8 mouse cellular contexts compared by ENCODE assay signal in the genomic region with DNA sequence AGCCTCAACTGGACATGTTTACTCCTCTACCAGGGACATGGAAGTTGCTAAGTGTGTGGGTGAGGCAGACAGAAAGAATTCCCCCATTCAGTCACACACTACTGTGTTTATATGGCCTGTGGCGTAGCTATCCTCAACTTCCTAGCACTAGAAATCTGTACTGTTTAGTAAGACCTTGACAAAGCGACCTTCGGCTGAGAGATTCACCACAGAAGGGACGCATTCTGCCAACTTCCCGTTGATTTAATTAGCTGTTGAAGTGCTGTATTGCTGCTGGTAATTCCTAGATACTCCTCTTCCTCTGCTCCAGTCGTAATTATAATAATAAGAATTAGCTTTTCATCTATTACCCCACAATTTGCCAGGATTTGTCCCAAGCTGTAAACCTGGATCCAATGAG. TPM values are rescaled to one million over a fixed set of nuclear protein-coding genes. Genes with fewer than 3 reads are reported as not detected.
DNase-seq lines count a peak whose midpoint lies in the region; ATAC-seq and TF ChIP-seq lines count a peak whose summit lies in the region.

No protein-coding gene starts in this region.

- ATAC-seq in heart, embryonic 15.5 days (replicated peaks; ENCODE audit: insufficient number of reproducible peaks, insufficient read depth, low FRiP score, low read depth), result no peak
- no peak for ATAC-seq in hindbrain, embryonic 15.5 days (ENCODE audit: low FRiP score, low read depth)
- no peak for ATAC-seq in midbrain, embryonic 13.5 days
- ATAC-seq in megakaryocyte progenitor cell, adult 5-6 weeks (replicated peaks; ENCODE audit: poor library complexity), result no peak

- peaks cover 64% of the 10 kb centered on the region for H3K4me1 ChIP-seq in heart, embryonic 15.5 days (replicated peaks)
- H3K4me1 ChIP-seq in cortical plate, adult 2 months (ENCODE audit: control insufficient read depth, insufficient read depth, low read length), result peaks cover 10% of the 10 kb centered on the region
- peaks cover 81% of the 10 kb centered on the region for H3K4me1 ChIP-seq in hindbrain, embryonic 15.5 days (replicated peaks)
- peaks cover 87% of the 10 kb centered on the region for H3K4me1 ChIP-seq in midbrain, embryonic 13.5 days (replicated peaks)

- H3K27me3 ChIP-seq in heart, embryonic 15.5 days, result no peaks in the 10 kb centered on the region
- no peaks in the 10 kb centered on the region for H3K27me3 ChIP-seq in hindbrain, embryonic 15.5 days
- H3K27me3 ChIP-seq in midbrain, embryonic 13.5 days, result no peaks in the 10 kb centered on the region

- H3K4me2 ChIP-seq in heart, embryonic 15.5 days, result peak overlapping the region; percentile 90
- H3K4me2 ChIP-seq in hindbrain, embryonic 15.5 days, result peak overlapping the region; percentile 93
- H3K4me2 ChIP-seq in midbrain, embryonic 13.5 days (replicated peaks), result peak overlapping the region; percentile 79

- 32% methylated on average over 6 of the region's 6 CpGs for WGBS in heart, embryonic 15.5 days
- 19% methylated on average over 6 of the region's 6 CpGs for WGBS in hindbrain, embryonic 15.5 days
- 20% methylated on average over 6 of the region's 6 CpGs for WGBS in midbrain, embryonic 13.5 days

- H3K36me3 ChIP-seq in heart, embryonic 15.5 days, result no peaks in the 10 kb centered on the region
- no peaks in the 10 kb centered on the region for H3K36me3 ChIP-seq in hindbrain, embryonic 15.5 days
- H3K36me3 ChIP-seq in midbrain, embryonic 13.5 days, result peaks cover 15% of the 10 kb centered on the region; the same call in 1 of the 2 replicates

- peak overlapping the region; percentile 92 for H3K9ac ChIP-seq in heart, embryonic 15.5 days
- peak overlapping the region; percentile 52 for H3K9ac ChIP-seq in hindbrain, embryonic 15.5 days
- peak overlapping the region; percentile 92 for H3K9ac ChIP-seq in midbrain, embryonic 13.5 days (replicated peaks)

- H3K4me3 ChIP-seq in heart, embryonic 15.5 days, result peak overlapping the region; percentile 76
- H3K4me3 ChIP-seq in cortical plate, adult 2 months (ENCODE audit: insufficient read depth, low read length), result peak overlapping the region; percentile 50
- peak overlapping the region; percentile 65 for H3K4me3 ChIP-seq in hindbrain, embryonic 15.5 days
- H3K4me3 ChIP-seq in midbrain, embryonic 13.5 days (replicated peaks), result peak overlapping the region; percentile 62

- TF ChIP-seq POLR2A in cortical plate, adult 2 months (IDR thresholded peaks at IDR 0.05; ENCODE audit: extremely low read depth, insufficient read depth, low read length), result no peak

- no peak for DNase-seq in heart, postnatal 25 days (ENCODE audit: low spot score)
- DNase-seq in gastrocnemius, postnatal 36 days, result no peak
- DNase-seq in left cerebral cortex, adult 9 months (ENCODE audit: low spot score in 2 of 2), result no peak

- no peak for TF ChIP-seq CTCF in cortical plate, adult 2 months (IDR thresholded peaks at IDR 0.05; ENCODE audit: extremely low read depth, insufficient read depth, low read length)

- peak overlapping the region; percentile 46 for H3K27ac ChIP-seq in heart, embryonic 15.5 days
- no peak overlapping the region for H3K27ac ChIP-seq in cortical plate, adult 2 months (ENCODE audit: insufficient read depth, low read length)
- H3K27ac ChIP-seq in hindbrain, embryonic 15.5 days (replicated peaks), result 0 out of 2 replicates have a peak overlapping the region, but pooled peaks have one; percentile 12
- peak overlapping the region; percentile 9 for H3K27ac ChIP-seq in midbrain, embryonic 13.5 days

- H3K9me3 ChIP-seq in heart, embryonic 15.5 days (replicated peaks), result no peaks in the 10 kb centered on the region
- no peaks in the 10 kb centered on the region for H3K9me3 ChIP-seq in hindbrain, embryonic 15.5 days
- no peaks in the 10 kb centered on the region for H3K9me3 ChIP-seq in midbrain, embryonic 13.5 days

- intact Hi-C loops in heart, postnatal 25 days (cut with DNase I), result loop anchor here (5.0 kb wide), 1 partner anchor 51 kb away; no protein-coding TSS in a partner anchor
- intact Hi-C loops in gastrocnemius, postnatal 36 days (cut with DNase I), result no loop called here

RNA-seq across cellular contexts. Expression of a gene that starts 5.4 kb away (rescaled TPM):
- polyA plus RNA-seq in heart, embryonic 15.5 days (2015; fragmentation: Nextera tagmentation; extraction: Ambion mirVana), result 3.4 and 4.3 TPM in 2 replicates
- total RNA-seq in heart, postnatal 25 days (2021), result 10 to 100 TPM; 10.6 to 11.3 TPM
- polyA plus RNA-seq in cortical plate, adult 2 months (2012; rRNA removed), result 15.6 and 18.0 TPM in 2 replicates
- 6.0 and 6.3 TPM in 2 replicates for polyA plus RNA-seq in hindbrain, embryonic 15.5 days (2015; fragmentation: Nextera tagmentation; extraction: Ambion mirVana)
- polyA plus RNA-seq in midbrain, embryonic 13.5 days (2015; fragmentation: Nextera tagmentation; extraction: Ambion mirVana), result 5.6 and 5.9 TPM in 2 replicates
- 10 to 100 TPM; 17.9 to 18.9 TPM for total RNA-seq in gastrocnemius, postnatal 36 days (2021)
- total RNA-seq in megakaryocyte progenitor cell, adult 5-6 weeks (2015), result 4.6 and 6.0 TPM in 2 replicates
- total RNA-seq in megakaryocyte progenitor cell, adult 5-6 weeks (2017), result 2.7 and 4.9 TPM in 2 replicates
